Mouse (Mus musculus): ENCODE data around the gene Atp6v0c. TPM values are rescaled to one million over a fixed set of nuclear protein-coding genes. Genes with fewer than 3 reads are reported as not detected.
A peak's percentile ranks its signal among the peaks of the same experiment; 100 is the strongest.
"Not testable (repeated sequence)": the region's sequence is repeated elsewhere in the genome, so short reads cannot be mapped to it uniquely, and the experiment has no call there.

Atp6v0c gene
- total RNA-seq, 4 experiments from 2014 or later, result 224 to 240 (median 231) TPM

GRCm38 (mm10) chr17:24157121-24157520, 12.4 kb downstream of the Atp6v0c start:
- DNase-seq (ENCODE audit: low spot score), result no peak

- no peak for DNase-seq (ENCODE audit: low spot score)
These were observed 13.1 kb downstream of the Atp6v0c start for GRCm38 (mm10) chr17:24156394-24156793.

DNA sequence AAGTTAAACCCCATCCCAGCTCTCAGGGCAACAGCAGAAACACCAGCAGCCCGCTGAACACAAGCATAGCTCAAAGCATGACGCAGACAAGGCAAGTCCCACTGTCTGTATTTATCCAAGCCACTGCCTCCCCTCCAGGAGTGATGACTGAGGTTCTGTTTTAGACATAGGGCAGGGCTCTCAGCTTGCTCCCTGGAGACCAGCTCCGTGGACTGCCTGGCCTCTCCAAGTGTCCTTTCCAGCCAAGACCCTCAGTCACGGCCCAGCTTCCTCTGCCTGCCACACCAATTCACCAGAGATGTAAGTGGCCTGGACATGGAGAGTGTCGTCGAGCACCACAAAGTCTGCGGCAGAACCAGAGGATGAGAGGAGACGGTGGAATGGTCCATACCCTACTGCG, 13.8 kb downstream of the Atp6v0c start:
- no peak for DNase-seq (ENCODE audit: low spot score)

- no peak for DNase-seq (ENCODE audit: low spot score)
These were observed 15.0 kb downstream of the Atp6v0c start for GRCm38 (mm10) chr17:24154463-24154862.

DNA sequence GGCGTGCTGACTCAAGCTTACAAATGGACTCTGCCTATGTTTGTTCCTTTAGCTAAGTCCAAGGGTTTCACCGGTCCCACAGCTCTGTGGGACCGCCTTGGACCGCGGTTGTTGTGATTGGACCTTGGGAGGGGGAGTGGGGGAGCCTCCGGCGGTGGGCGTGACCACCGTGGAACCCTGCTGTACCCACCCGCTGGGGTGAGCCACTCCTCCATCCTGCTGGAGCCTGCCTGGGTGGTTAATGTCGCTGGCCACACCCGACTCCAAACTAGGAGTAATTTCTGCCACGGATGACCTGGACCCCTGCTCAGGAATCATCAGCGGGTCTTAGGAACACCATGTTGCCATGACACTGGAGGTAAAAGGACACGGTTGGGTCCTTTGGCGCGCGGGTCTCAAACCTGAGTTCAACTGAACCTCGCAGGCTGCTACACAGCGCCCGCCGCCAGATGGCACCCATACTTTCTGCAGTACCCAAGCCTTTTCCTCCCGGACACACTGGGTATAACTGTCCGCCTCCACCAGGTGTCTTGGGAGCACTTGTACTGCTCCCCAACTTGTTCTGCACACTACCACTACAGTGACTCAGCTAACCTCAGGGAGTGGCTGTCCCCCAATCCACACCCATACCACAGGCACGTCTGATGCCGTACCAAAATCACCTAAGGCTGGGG, 17.5 kb downstream of the Atp6v0c start:
- DNase-seq (ENCODE audit: low spot score), result peak; percentile 62

DNA sequence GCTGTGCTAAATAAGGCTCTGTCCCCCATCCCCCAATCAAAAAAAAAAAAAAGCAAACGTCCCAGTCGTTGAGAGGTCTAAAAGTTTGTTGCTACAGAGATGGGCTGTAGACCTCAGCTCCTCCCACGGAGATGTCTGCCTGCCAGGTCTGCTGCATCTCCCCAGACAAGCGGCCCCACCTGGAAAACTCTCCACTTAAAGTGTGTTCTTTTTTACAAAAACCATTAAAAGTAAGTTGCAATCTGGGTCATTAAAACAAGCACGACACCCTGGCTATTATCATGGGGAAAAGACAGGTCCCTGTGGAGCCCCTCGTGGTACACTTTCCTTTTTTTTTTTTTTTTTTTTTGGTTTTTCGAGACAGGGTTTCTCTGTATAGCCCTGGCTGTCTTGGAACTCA, 18.1 kb downstream of the Atp6v0c start:
- DNase-seq (ENCODE audit: low spot score), result no peak

- DNase-seq (ENCODE audit: low spot score), result no peak
These were observed 18.7 kb downstream of the Atp6v0c start, which contains the start of gene Pdpk1 for GRCm38 (mm10) chr17:24150824-24151223. Gene Pdpk1, minus strand, starts transcription at chr17:24150924.

DNA sequence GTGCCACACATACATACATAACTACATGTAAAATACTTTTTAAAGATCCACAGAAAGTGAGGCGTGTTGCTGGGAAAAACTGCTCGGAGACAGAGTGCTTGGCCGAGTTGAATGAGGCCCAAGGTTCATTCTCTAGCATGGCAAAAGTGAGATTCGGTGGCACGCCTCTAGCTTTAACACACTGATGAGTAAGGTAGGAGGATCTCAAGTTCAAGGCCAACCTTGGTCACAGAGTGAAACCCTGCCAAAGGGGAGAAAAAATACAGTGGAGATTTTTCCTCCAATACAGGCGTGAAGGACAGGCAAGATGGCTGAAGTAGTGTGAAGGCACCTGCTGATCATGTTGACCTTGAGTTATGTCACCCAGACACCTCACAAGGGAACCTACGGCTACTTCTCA, 20.1 kb downstream of the Atp6v0c start:
- no peak for DNase-seq (ENCODE audit: low spot score)

GRCm38 (mm10) chr17:24142897-24143296, 26.6 kb downstream of the Atp6v0c start:
- DNase-seq (ENCODE audit: low spot score), result no peak

DNA sequence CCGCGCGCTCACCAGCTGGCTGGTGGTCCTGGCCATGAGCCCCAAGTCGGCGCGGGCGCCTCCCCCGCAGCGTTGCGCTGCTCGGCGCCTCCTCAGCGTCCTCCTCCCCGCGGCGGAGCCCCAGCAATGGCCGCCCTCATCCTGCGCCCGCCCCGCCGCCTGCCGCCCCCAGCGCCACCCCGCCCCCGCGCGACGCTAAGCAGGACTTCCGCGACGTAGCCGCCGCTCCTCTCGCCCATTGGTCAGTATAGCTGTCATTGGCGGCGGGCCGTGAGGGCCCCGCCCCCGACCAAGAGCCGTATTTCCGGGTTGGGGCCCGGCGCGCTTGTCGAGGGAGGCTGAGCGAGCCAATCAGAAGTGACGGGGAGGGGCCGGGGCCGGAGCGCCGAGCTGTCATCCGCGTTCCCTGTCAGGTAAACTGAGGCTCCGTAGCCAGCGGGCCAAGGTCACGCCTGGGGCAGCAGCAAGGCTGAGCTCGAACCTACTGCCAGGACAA, 28.0 kb downstream of the Atp6v0c start:
- peak; percentile 96 for DNase-seq (ENCODE audit: low spot score)

DNA sequence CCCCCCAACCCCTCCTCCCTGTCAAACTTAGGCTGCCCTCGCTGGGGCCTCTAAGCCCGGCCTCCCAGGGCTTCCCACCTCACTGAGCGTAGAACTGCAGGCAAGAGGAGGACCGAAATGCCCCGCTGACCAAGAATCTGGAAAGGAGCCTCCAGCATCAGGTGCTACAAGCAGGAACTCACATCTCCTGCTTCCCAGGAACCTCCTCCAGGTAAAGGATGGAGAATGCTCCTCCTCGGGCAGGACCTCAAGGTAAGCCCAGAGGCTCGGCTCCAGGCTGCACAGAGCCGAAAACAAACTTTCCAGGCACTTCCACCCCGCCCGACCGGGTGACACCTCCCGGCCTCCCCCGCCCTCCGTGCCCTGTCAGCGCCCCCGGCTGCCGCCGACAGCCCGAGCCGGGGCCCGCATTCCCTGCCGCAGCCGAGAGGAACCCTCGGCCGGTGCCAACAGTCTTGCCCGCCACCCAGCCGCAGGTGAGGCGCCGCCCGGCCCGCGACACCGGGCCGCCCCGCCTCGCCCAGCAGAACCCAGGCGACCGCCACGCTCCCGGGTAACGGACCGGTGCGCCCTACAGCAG, 28.6 kb downstream of the Atp6v0c start:
- no peak for DNase-seq (ENCODE audit: low spot score)

GRCm38 (mm10) chr17:24139968-24140367, 29.5 kb downstream of the Atp6v0c start:
- DNase-seq (ENCODE audit: low spot score), result no peak

- no peak for DNase-seq (ENCODE audit: low spot score)
These were observed 30.2 kb downstream of the Atp6v0c start for GRCm38 (mm10) chr17:24139256-24139655.

DNA sequence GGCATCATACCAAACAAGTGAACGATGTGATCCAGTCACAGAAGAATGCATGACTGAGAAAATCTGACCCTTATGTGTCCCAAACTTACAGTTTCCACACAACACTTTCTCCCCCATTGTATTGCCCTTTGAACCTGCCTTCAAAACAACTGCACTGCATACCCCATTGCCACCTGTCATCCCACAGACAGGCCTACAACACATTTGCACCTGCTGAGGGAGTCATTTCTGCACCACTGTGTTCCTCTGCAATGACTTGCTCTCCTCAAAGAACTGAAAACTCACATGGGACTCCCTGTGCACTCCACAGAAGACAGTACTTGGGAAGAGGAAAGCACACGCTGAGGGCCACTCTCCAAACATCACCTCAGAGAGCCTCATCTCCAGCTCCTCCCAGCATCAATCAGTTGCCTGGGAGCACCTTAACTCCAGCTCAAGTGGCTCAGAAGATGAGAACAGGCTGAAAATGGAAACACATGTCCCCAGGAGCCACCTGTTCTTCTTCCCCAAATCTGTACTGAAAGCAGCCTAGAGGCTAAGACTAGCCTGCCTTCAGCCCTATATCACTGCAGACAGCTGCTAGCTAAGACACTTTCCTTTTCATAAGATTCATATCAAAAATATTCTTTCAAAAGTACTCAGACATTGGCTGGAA, 32.1 kb downstream of the Atp6v0c start:
- DNase-seq (ENCODE audit: low spot score), result no peak

GRCm38 (mm10) chr17:24134062-24134461, 35.4 kb downstream of the Atp6v0c start:
- no peak for DNase-seq (ENCODE audit: low spot score)

DNA sequence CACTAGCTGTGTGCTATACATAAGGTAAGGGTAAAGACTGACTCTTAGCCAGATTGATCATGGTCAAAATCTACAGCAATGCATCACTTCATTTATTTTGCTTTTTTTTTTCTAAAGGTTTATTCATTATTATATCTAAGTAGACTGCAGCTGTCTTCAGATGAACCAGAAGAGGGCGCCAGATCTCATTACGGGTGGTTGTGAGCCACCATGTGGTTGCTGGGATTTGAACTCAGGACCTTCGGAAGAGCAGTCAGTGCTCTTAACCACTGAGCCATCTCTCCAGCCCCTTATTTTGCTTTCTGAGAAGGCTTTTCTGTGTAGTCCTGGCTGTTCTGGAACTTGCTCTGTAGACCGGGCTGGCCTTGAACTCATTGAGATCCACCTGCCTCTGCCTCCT, 36.6 kb downstream of the Atp6v0c start:
- not testable (repeated sequence) for DNase-seq (ENCODE audit: low spot score)

- DNase-seq (ENCODE audit: low spot score), result no peak
These were observed 37.9 kb downstream of the Atp6v0c start for GRCm38 (mm10) chr17:24131570-24131969.

- DNase-seq (ENCODE audit: low spot score), result not testable (repeated sequence)
These were observed 40.3 kb downstream of the Atp6v0c start for GRCm38 (mm10) chr17:24129246-24129645.

DNA sequence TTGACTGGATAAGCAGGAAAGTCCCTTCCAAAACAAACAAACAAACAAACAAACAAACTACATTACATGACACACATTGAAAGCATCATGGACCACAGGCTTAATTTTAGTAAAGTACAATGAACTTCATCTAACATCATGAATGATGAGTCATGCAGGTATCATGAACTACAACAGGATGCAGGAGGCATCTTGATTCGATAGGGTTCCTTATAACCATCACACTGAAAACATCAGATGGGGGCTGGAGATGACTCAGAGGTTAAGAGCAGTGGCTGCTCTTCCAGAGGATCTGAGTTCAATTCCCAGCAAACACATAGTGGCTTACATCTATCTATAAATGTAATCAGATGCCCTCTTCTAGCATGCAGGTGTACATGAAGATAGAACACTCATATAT, 41.9 kb downstream of the Atp6v0c start:
- DNase-seq (ENCODE audit: low spot score), result no peak

GRCm38 (mm10) chr17:24126801-24127200, 42.7 kb downstream of the Atp6v0c start:
- DNase-seq (ENCODE audit: low spot score), result no peak

- no peak for DNase-seq (ENCODE audit: low spot score)
These were observed 50.1 kb downstream of the Atp6v0c start for GRCm38 (mm10) chr17:24119446-24119845.

All from heart, adult 8-10 months (tissue).